Mouse (Mus musculus) lung, postnatal 0 days (tissue): Measurements from ENCODE around the gene Helz. TPM values are rescaled to one million over a fixed set of nuclear protein-coding genes. Genes with fewer than 3 reads are reported as not detected.
A peak's percentile ranks its signal among the peaks of the same experiment; 100 is the strongest.

Source experiments
- ATAC-seq: fragments of 200-750 bp; cut with Nextera tagmentation; 2 replicates; pipeline ENCODE4 v1.8.0; 2017; ENCODE audit warnings: moderate library complexity
- DNase-seq: peaks from one replicate; pipeline ENCODE4 v3.0.0-alpha.2; 2016; ENCODE audit warnings: low spot score
- H3K27ac ChIP-seq: fragments of 300-500 bp; sonication (generic); 2 replicates; pipeline ENCODE4 v1.5.1; 2014; ENCODE audit warnings: antibody characterized with exemption, mild to moderate bottlenecking, low read length, mixed read lengths
- H3K27me3 ChIP-seq: fragments of 300-500 bp; sonication (generic); replicated peaks from 2 replicates; pipeline ENCODE4 v1.6.1; 2014; ENCODE audit warnings: low read length, mixed read lengths; ENCODE audit not compliant: insufficient read depth
- H3K36me3 ChIP-seq: fragments of 300-500 bp; sonication (generic); 2 replicates; pipeline ENCODE4 v1.6.1; 2014; ENCODE audit warnings: low read length, mixed read lengths; ENCODE audit not compliant: insufficient read depth
- H3K4me1 ChIP-seq: fragments of 300-500 bp; sonication (generic); 2 replicates; pipeline ENCODE4 v1.6.1; 2014; ENCODE audit warnings: antibody characterized with exemption, low read depth, low read length, mixed read lengths; ENCODE audit not compliant: insufficient read depth
- H3K4me2 ChIP-seq: fragments of 300-500 bp; sonication (generic); replicated peaks from 2 replicates; pipeline ENCODE4 v1.6.1; 2014; ENCODE audit warnings: low read depth, mild to moderate bottlenecking, low read length, moderate library complexity, mixed read lengths
- H3K4me3 ChIP-seq: fragments of 300-500 bp; sonication (generic); 2 replicates; pipeline ENCODE4 v1.5.1; 2014; ENCODE audit warnings: low read depth, low read length
- H3K9ac ChIP-seq: fragments of 300-500 bp; sonication (generic); replicated peaks from 2 replicates; pipeline ENCODE4 v1.6.1; 2014; ENCODE audit warnings: low read depth, mild to moderate bottlenecking
- H3K9me3 ChIP-seq: fragments of 300-500 bp; sonication (generic); 2 replicates; pipeline ENCODE4 v1.6.1; 2016; ENCODE audit warnings: low read length, mixed read lengths
- CTCF ChIP-seq: IDR thresholded peaks from 2 replicates; pipeline ENCODE4 v1.5.1; 2016; ENCODE audit warnings: antibody characterized with exemption, mild to moderate bottlenecking
- EP300 ChIP-seq: IDR thresholded peaks from 2 replicates; pipeline ENCODE4 v1.6.1; 2016; ENCODE audit warnings: antibody characterized with exemption, mild to moderate bottlenecking, control low read depth
- WGBS: fragments of 180-500 bp; shearing (Covaris S2); extraction: QIAGEN DNeasy Blood & Tissue Kit; methylation state at CpG from one replicate; pipeline ENCODE4 v1.1.7; 2014; 5-methylcytosine and 5-hydroxymethylcytosine counted together
- polyA plus RNA-seq: library from polyadenylated mRNA; unstranded; fragments of >200 nt; fragmentation: Nextera tagmentation; extraction: Ambion mirVana; gene quantifications from 2 replicates; pipeline ENCODE4 v1.2.1, GENCODE M21; 2015

Gene Helz
- polyA plus RNA-seq, 1 experiment from 2014 or later = 8.4 TPM

- 79% methylated on average over 9 of the region's 9 CpGs for WGBS
- Histone ChIP-seq H3K36me3 (peaks cover 27% of the 10 kb centered on the region; the same call in 1 of the 2 replicates), H3K9ac (no peak overlapping the region), H3K9me3 (no peaks in the 10 kb centered on the region), H3K4me3 (no peak overlapping the region), H3K27me3 (no peaks in the 10 kb centered on the region), H3K4me1 (no peaks in the 10 kb centered on the region), H3K27ac (no peak overlapping the region), H3K4me2 (no peak overlapping the region)
- DNase-seq = no peak
- ATAC-seq = no peak
- TF ChIP-seq CTCF (no peak), EP300 (no peak)
Measured at GRCm38 (mm10) chr11:107682694-107683355, 135.1 kb downstream of the Helz start.

GRCm38 (mm10) chr11:107683544-107684465 is 136.1 kb downstream of the Helz start:
- no peak overlapping the region for H3K4me2 ChIP-seq
- H3K27ac ChIP-seq = no peak overlapping the region
- ATAC-seq (no peak), DNase-seq (no peak)
- no peak overlapping the region for H3K4me3 ChIP-seq
- no peaks in the 10 kb centered on the region for H3K27me3 ChIP-seq
- peaks cover 32% of the 10 kb centered on the region; the same call in 1 of the 2 replicates for H3K36me3 ChIP-seq
- no peaks in the 10 kb centered on the region for H3K9me3 ChIP-seq
- H3K4me1 ChIP-seq = no peaks in the 10 kb centered on the region
- no peak for TF ChIP-seq EP300
- peak; percentile 14; the same call in 1 of the 2 replicates for TF ChIP-seq CTCF
- 84% methylated on average over 19 of the region's 19 CpGs for WGBS
- no peak overlapping the region for H3K9ac ChIP-seq

DNA sequence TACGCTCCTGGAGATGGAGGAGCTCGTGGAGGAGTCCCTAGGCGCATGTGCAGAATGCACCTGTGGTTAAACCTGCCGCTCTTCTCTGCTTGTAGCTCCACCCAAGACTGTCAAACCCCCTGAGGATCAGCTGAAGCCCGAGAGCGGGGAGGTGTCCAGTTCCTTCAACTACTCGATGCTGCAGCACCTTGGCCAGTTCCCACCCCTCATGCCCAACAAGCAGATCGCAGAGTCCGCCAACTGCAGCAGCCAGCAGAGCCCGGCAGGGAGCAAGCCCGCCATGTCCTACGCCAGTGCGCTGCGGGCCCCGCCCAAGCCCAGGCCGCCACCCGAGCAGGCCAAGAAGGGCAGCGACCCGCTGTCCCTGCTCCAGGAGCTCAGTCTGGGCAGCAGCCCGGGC is 138.6 kb downstream of the Helz start:
- WGBS = 92% methylated on average over 20 of the region's 20 CpGs
- no peak overlapping the region for H3K9ac ChIP-seq
- H3K9me3 ChIP-seq = no peaks in the 10 kb centered on the region
- DNase-seq (no peak), ATAC-seq (no peak)
- no peaks in the 10 kb centered on the region for H3K4me1 ChIP-seq
- no peak overlapping the region for H3K4me2 ChIP-seq
- H3K4me3 ChIP-seq = no peak overlapping the region
- H3K36me3 ChIP-seq = peaks cover 30% of the 10 kb centered on the region; the same call in 1 of the 2 replicates
- no peaks in the 10 kb centered on the region for H3K27me3 ChIP-seq
- H3K27ac ChIP-seq = no peak overlapping the region
- no peak for TF ChIP-seq CTCF

DNA sequence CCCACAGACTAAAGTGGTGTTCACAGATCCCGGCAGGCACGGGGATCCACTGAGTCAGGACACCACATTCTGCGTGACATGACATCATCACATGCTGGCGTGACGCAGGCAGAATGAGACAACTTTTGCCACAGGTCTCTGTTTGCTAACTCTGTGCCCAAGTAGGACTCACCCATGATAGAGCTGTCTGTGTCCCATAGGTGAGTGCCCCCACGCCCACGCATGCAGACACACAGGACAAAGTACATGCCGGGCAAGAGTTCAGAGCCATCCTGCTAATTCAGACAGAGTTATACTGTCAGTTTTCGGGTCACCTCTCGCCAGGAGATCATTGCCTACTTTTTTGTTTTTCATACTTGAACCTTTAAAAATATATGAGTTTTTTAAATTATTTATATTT is 140.8 kb downstream of the Helz start:
- H3K36me3 ChIP-seq = peaks cover 30% of the 10 kb centered on the region; the same call in 1 of the 2 replicates
- no peaks in the 10 kb centered on the region for H3K27me3 ChIP-seq
- no peak overlapping the region for H3K27ac ChIP-seq
- WGBS = 94% methylated on average over 10 of the region's 10 CpGs
- no peaks in the 10 kb centered on the region for H3K9me3 ChIP-seq
- H3K4me1 ChIP-seq = no peaks in the 10 kb centered on the region
- no peak overlapping the region for H3K9ac ChIP-seq
- DNase-seq (no peak), ATAC-seq (no peak)
- H3K4me2 ChIP-seq = no peak overlapping the region
- TF ChIP-seq CTCF (no peak), EP300 (no peak)
- no peak overlapping the region for H3K4me3 ChIP-seq

GRCm38 (mm10) chr11:107691569-107691968 is 143.8 kb downstream of the Helz start:
- H3K27me3 ChIP-seq = no peaks in the 10 kb centered on the region
- 26% methylated on average over 8 of the region's 8 CpGs for WGBS
- no peaks in the 10 kb centered on the region for H3K9me3 ChIP-seq
- H3K9ac ChIP-seq = no peak overlapping the region
- H3K4me1 ChIP-seq = no peaks in the 10 kb centered on the region
- TF ChIP-seq EP300 = no peak
- no peak for TF ChIP-seq CTCF
- ATAC-seq (no peak), DNase-seq (no peak)
- H3K4me2 ChIP-seq = no peak overlapping the region
- no peak overlapping the region for H3K27ac ChIP-seq
- no peak overlapping the region for H3K4me3 ChIP-seq
- H3K36me3 ChIP-seq = peaks cover 12% of the 10 kb centered on the region; the same call in 1 of the 2 replicates

GRCm38 (mm10) chr11:107693338-107693737 is 145.6 kb downstream of the Helz start:
- no peak for DNase-seq
- no peak overlapping the region for H3K4me3 ChIP-seq
- H3K9me3 ChIP-seq = no peaks in the 10 kb centered on the region
- H3K36me3 ChIP-seq = 0 out of 2 replicates have a peak, but pooled peaks cover 2% of the 10 kb centered on the region
- no peak overlapping the region for H3K9ac ChIP-seq
- no peaks in the 10 kb centered on the region for H3K27me3 ChIP-seq
- no peak overlapping the region for H3K4me2 ChIP-seq
- no peaks in the 10 kb centered on the region for H3K4me1 ChIP-seq
- no peak overlapping the region for H3K27ac ChIP-seq
- ATAC-seq = no peak
- WGBS = 68% methylated on average over 6 of the region's 6 CpGs
- TF ChIP-seq CTCF (no peak), EP300 (no peak)
